Mouse (Mus musculus) c-Kit-positive CD71-negative TER-119-negative erythroid progenitor cells, embryonic 14.5 days (primary cell): ENCODE data around the gene Aox4.

Source experiments
- DNase-seq: peaks from one replicate; pipeline ENCODE4 v3.0.0-alpha.2; 2013; ENCODE audit warnings: low read depth

Aox4 gene

GRCm38 (mm10) chr1:58244487-58244886 is 34.3 kb downstream of the Aox4 start:
- no peak for DNase-seq

- DNase-seq, result no peak
Measured at GRCm38 (mm10) chr1:58248518-58248917, 38.3 kb downstream of the Aox4 start.

GRCm38 (mm10) chr1:58253466-58253865 is 43.3 kb downstream of the Aox4 start:
- DNase-seq, result no peak

GRCm38 (mm10) chr1:58257195-58257991 is 47.2 kb downstream of the Aox4 start:
- no peak for DNase-seq

GRCm38 (mm10) chr1:58260311-58260710 is 50.1 kb downstream of the Aox4 start:
- DNase-seq, result no peak

GRCm38 (mm10) chr1:58268231-58268630 is 58.0 kb downstream of the Aox4 start:
- no peak for DNase-seq

GRCm38 (mm10) chr1:58270807-58271569 is 60.8 kb downstream of the Aox4 start:
- DNase-seq, result peak; percentile 33

GRCm38 (mm10) chr1:58275879-58276278 is 65.7 kb downstream of the Aox4 start:
- DNase-seq, result no peak

- no peak for DNase-seq
Measured at GRCm38 (mm10) chr1:58278026-58278425, 67.8 kb downstream of the Aox4 start, which contains the start of gene Aox2. Gene Aox2, plus strand, starts transcription at chr1:58278326.

- no peak for DNase-seq
Measured at GRCm38 (mm10) chr1:58278513-58278912, 68.3 kb downstream of the Aox4 start.

GRCm38 (mm10) chr1:58280381-58280780 is 70.2 kb downstream of the Aox4 start:
- DNase-seq, result no peak

- DNase-seq, result no peak
Measured at GRCm38 (mm10) chr1:58280939-58281624, 70.9 kb downstream of the Aox4 start.

GRCm38 (mm10) chr1:58281625-58281988 is 71.4 kb downstream of the Aox4 start:
- DNase-seq, result no peak

- no peak for DNase-seq
Measured at GRCm38 (mm10) chr1:58284505-58284904, 74.3 kb downstream of the Aox4 start.

- no peak for DNase-seq
Measured at GRCm38 (mm10) chr1:58288091-58288490, 77.9 kb downstream of the Aox4 start.

GRCm38 (mm10) chr1:58289863-58290469 is 79.8 kb downstream of the Aox4 start:
- DNase-seq, result no peak

GRCm38 (mm10) chr1:58291394-58292300 is 81.5 kb downstream of the Aox4 start:
- DNase-seq, result no peak

GRCm38 (mm10) chr1:58294730-58295129 is 84.5 kb downstream of the Aox4 start:
- DNase-seq, result no peak

- peak; percentile 58 for DNase-seq
Measured at GRCm38 (mm10) chr1:58296278-58296677, 86.1 kb downstream of the Aox4 start.

GRCm38 (mm10) chr1:58296821-58297220 is 86.6 kb downstream of the Aox4 start:
- DNase-seq, result no peak

GRCm38 (mm10) chr1:58298347-58298746 is 88.2 kb downstream of the Aox4 start:
- no peak for DNase-seq
